Mouse (Mus musculus) forebrain, postnatal 0 days (tissue): Measurements from ENCODE around the gene Zxdc. TPM values are rescaled to one million over a fixed set of nuclear protein-coding genes. Genes with fewer than 3 reads are reported as not detected.

Experiments used
- ATAC-seq: fragments of 200-750 bp; cut with Nextera tagmentation; 2 replicates; pipeline ENCODE4 v1.8.0; 2017; ENCODE audit warnings: mild to moderate bottlenecking, moderate library complexity
- DNase-seq: peaks from one replicate; pipeline ENCODE4 v3.0.0-alpha.2; 2015
- H3K27ac ChIP-seq: fragments of 300-500 bp; sonication (generic); 2 replicates; pipeline ENCODE4 v1.5.1; 2014; ENCODE audit warnings: low read depth, mild to moderate bottlenecking, antibody characterized with exemption, low read length, moderate library complexity, mixed read lengths
- H3K27me3 ChIP-seq: fragments of 300-500 bp; sonication (generic); 2 replicates; pipeline ENCODE4 v1.6.1; 2014; ENCODE audit warnings: mild to moderate bottlenecking, low read length, mixed read lengths; ENCODE audit not compliant: insufficient read depth
- H3K36me3 ChIP-seq: fragments of 300-500 bp; sonication (generic); 2 replicates; pipeline ENCODE4 v1.6.1; 2014; ENCODE audit warnings: mild to moderate bottlenecking, moderate library complexity; ENCODE audit not compliant: insufficient read depth
- H3K4me1 ChIP-seq: fragments of 300-500 bp; sonication (generic); 2 replicates; pipeline ENCODE4 v1.6.1; 2014; ENCODE audit warnings: antibody characterized with exemption; ENCODE audit not compliant: insufficient read depth
- H3K4me2 ChIP-seq: fragments of 300-500 bp; sonication (generic); 2 replicates; pipeline ENCODE4 v1.6.1; 2014; ENCODE audit warnings: low read depth, mild to moderate bottlenecking, moderate library complexity
- H3K4me3 ChIP-seq: fragments of 300-500 bp; sonication (generic); 2 replicates; pipeline ENCODE4 v1.5.1; 2014; ENCODE audit warnings: low read depth, low read length, mixed read lengths
- H3K9ac ChIP-seq: fragments of 300-500 bp; sonication (generic); 2 replicates; pipeline ENCODE4 v1.6.1; 2014; ENCODE audit warnings: mild to moderate bottlenecking
- H3K9me3 ChIP-seq: fragments of 300-500 bp; sonication (generic); 2 replicates; pipeline ENCODE4 v1.6.1; 2016; ENCODE audit warnings: low read length
- CTCF ChIP-seq: sonication (generic); IDR thresholded peaks from 2 replicates; pipeline ENCODE4 v1.5.1; 2016; ENCODE audit warnings: antibody characterized with exemption, control low read depth, low read depth
- WGBS: fragments of 180-500 bp; shearing (Covaris S2); extraction: QIAGEN DNeasy Blood & Tissue Kit; methylation state at CpG from one replicate; pipeline ENCODE4 v1.1.7; 2014; 5-methylcytosine and 5-hydroxymethylcytosine counted together
- polyA plus RNA-seq: library from polyadenylated mRNA; unstranded; fragments of >200 nt; fragmentation: Nextera tagmentation; extraction: Ambion mirVana; gene quantifications from 2 replicates; pipeline ENCODE4 v1.2.1, GENCODE M21; 2015
- total RNA-seq: library from RNA; depleted of rRNA; stranded (reverse); fragments of >200 nt; gene quantifications from 2 replicates; pipeline ENCODE4 v1.2.3, GENCODE M21; 2014

Gene Zxdc
- total and polyA plus RNA-seq, 2 experiments from 2014 or later, result 7.7 to 33.6 TPM

- Histone ChIP-seq H3K36me3 (no peaks in the 10 kb centered on the region), H3K4me1 (peaks cover 7% of the 10 kb centered on the region; the same call in 1 of the 2 replicates), H3K9me3 (no peaks in the 10 kb centered on the region), H3K27ac (no peak overlapping the region), H3K9ac (no peak overlapping the region), H3K4me2 (no peak overlapping the region), H3K27me3 (no peaks in the 10 kb centered on the region), H3K4me3 (no peak overlapping the region)
- peak; percentile 17; the same call in 1 of the 2 replicates for TF ChIP-seq CTCF
- DNase-seq (peak; percentile 56), ATAC-seq (no peak; the same call in 1 of the 2 replicates)
- 24% methylated on average over 2 of the region's 2 CpGs for WGBS
Measured at GRCm38 (mm10) chr6:90431487-90431886, 62.2 kb downstream of the Zxdc start.

- ATAC-seq, result no peak
- Histone ChIP-seq H3K4me2 (no peak overlapping the region), H3K9me3 (no peaks in the 10 kb centered on the region), H3K27ac (no peak overlapping the region), H3K4me1 (0 out of 2 replicates have a peak, but pooled peaks cover 3% of the 10 kb centered on the region), H3K4me3 (no peak overlapping the region), H3K27me3 (no peaks in the 10 kb centered on the region), H3K9ac (no peak overlapping the region), H3K36me3 (no peaks in the 10 kb centered on the region)
- no peak for TF ChIP-seq CTCF
- DNase-seq, result no peak
- WGBS, result 82% methylated on average over 3 of the region's 3 CpGs
Measured at GRCm38 (mm10) chr6:90434687-90435086, 65.4 kb downstream of the Zxdc start.

GRCm38 (mm10) chr6:90435195-90435618 lies 65.9 kb downstream of the Zxdc start:
- WGBS, result 10% methylated on average over 11 of the region's 11 CpGs
- 0 out of 2 replicates have a peak, but pooled peaks cover 3% of the 10 kb centered on the region for H3K4me1 ChIP-seq
- H3K27ac ChIP-seq, result no peak overlapping the region
- peak; percentile 76 for DNase-seq
- H3K9me3 ChIP-seq, result no peaks in the 10 kb centered on the region
- no peak overlapping the region for H3K9ac ChIP-seq
- H3K36me3 ChIP-seq, result no peaks in the 10 kb centered on the region
- H3K27me3 ChIP-seq, result no peaks in the 10 kb centered on the region
- peak; percentile 75 for ATAC-seq
- no peak overlapping the region for H3K4me3 ChIP-seq
- no peak overlapping the region for H3K4me2 ChIP-seq
- peak; percentile 76 for TF ChIP-seq CTCF

DNA sequence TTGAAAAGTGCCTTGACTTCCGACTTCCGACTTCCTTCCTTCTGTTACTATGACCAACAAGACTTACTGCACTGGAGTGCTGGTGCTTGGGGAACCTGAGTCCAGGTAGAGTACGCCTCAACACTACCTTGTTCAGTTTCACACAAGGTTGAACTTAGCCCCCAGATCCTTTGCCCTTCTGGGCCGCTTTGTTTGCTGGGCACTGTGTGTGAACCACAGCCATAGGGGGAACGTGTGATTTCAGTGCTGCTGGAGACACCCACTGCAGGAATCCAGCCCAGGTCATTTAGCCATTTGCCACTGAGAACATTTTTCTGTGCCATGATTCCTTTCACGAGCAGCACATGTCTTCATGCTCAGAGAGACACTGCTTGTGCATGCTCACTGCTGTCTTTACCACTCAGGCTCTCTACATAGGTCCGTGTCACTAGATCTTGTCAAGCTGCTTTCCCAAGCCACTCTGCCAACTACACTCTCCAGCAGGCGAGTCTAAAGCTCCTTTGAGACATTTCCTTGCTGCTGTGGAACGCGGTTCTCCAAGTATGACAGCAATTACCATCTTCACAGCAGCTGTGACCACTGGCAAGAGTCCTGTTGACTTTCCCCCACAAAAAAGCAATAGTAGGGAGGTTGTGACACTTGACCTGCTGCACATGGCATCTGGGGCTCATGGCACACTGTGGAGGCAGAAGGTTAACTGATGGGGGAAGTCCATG lies 67.1 kb downstream of the Zxdc start:
- TF ChIP-seq CTCF, result no peak
- H3K9ac ChIP-seq, result no peak overlapping the region
- ATAC-seq (no peak), DNase-seq (no peak)
- 0 out of 2 replicates have a peak, but pooled peaks cover 3% of the 10 kb centered on the region for H3K4me1 ChIP-seq
- no peaks in the 10 kb centered on the region for H3K36me3 ChIP-seq
- no peak overlapping the region for H3K4me3 ChIP-seq
- no peaks in the 10 kb centered on the region for H3K27me3 ChIP-seq
- WGBS, result 85% methylated on average over 10 of the region's 10 CpGs
- no peaks in the 10 kb centered on the region for H3K9me3 ChIP-seq
- no peak overlapping the region for H3K27ac ChIP-seq
- H3K4me2 ChIP-seq, result no peak overlapping the region

- Histone ChIP-seq H3K4me3 (no peak overlapping the region), H3K4me2 (no peak overlapping the region), H3K9ac (no peak overlapping the region), H3K36me3 (no peaks in the 10 kb centered on the region), H3K4me1 (no peaks in the 10 kb centered on the region), H3K27ac (no peak overlapping the region), H3K9me3 (no peaks in the 10 kb centered on the region), H3K27me3 (no peaks in the 10 kb centered on the region)
- WGBS, result 98% methylated on average over 3 of the region's 3 CpGs
- ATAC-seq (no peak), DNase-seq (no peak)
- no peak for TF ChIP-seq CTCF
Measured at GRCm38 (mm10) chr6:90437041-90437440, 67.7 kb downstream of the Zxdc start.

DNA sequence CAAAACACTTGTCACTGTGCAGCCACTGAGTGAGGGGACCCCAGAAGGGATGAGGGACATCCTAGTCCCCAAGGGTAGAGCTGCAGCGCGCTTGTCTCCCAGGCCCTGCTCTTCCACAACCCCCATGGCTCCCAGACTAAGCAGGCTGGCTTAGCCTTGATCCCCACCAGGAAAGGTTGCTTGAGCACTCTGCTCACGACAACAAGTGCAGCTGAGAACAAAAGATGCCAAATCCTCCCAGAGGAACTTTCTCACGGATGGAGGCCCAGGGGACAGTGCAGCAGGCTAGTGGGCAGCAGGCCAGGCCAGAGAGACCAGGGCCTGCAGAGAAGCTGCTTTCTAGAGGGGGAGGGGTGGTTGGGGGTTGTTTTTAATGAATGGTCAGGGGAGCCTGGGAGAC lies 77.6 kb downstream of the Zxdc start:
- peak; percentile 68 for ATAC-seq
- DNase-seq, result peak; percentile 53
- Histone ChIP-seq H3K9ac (no peak overlapping the region), H3K4me2 (no peak overlapping the region), H3K27me3 (no peaks in the 10 kb centered on the region), H3K27ac (no peak overlapping the region), H3K36me3 (no peaks in the 10 kb centered on the region), H3K9me3 (no peaks in the 10 kb centered on the region), H3K4me3 (no peak overlapping the region), H3K4me1 (no peaks in the 10 kb centered on the region)
- no peak for TF ChIP-seq CTCF
- WGBS, result 17% methylated on average over 4 of the region's 4 CpGs

- Histone ChIP-seq H3K27ac (no peak overlapping the region), H3K9me3 (no peaks in the 10 kb centered on the region), H3K4me3 (no peak overlapping the region), H3K36me3 (no peaks in the 10 kb centered on the region), H3K9ac (no peak overlapping the region), H3K4me2 (no peak overlapping the region), H3K4me1 (no peaks in the 10 kb centered on the region), H3K27me3 (no peaks in the 10 kb centered on the region)
- WGBS, result 28% methylated on average over 7 of the region's 7 CpGs
- ATAC-seq (peak; percentile 61; the same call in 1 of the 2 replicates), DNase-seq (peak; percentile 67)
- TF ChIP-seq CTCF, result peak; percentile 77
Measured at GRCm38 (mm10) chr6:90450179-90450578, 80.9 kb downstream of the Zxdc start.
